Mouse (Mus musculus) myocyte (in vitro differentiated cells): ENCODE results near the gene Vwc2l. TPM values are rescaled to one million over a fixed set of nuclear protein-coding genes. Genes with fewer than 3 reads are reported as not detected.

Experiments used
- H3K27me3 ChIP-seq: one replicate; pipeline ENCODE4 v1.6.1; 2011; ENCODE audit not compliant: control insufficient read depth, insufficient read depth, insufficient read length
- H3K36me3 ChIP-seq: one replicate; pipeline ENCODE4 v1.6.1; 2011; ENCODE audit not compliant: control insufficient read depth, insufficient read depth
- H3K4me2 ChIP-seq: one replicate; pipeline ENCODE4 v1.6.1; 2011; ENCODE audit warnings: low read depth, control low read depth
- H3K4me3 ChIP-seq: one replicate; pipeline ENCODE4 v1.5.1; 2011; ENCODE audit warnings: mild to moderate bottlenecking, control low read depth, moderate library complexity
- H3K79me2 ChIP-seq: one replicate; pipeline ENCODE4 v1.6.1; 2011; ENCODE audit not compliant: control insufficient read depth, insufficient read depth
- H3ac ChIP-seq: one replicate; pipeline ENCODE4 v1.6.1; 2011; ENCODE audit not compliant: control insufficient read depth, insufficient read length
- CEBPB ChIP-seq: IDR thresholded peaks from 2 replicates; pipeline ENCODE4 v1.6.1; 2011; ENCODE audit warnings: mild to moderate bottlenecking, moderate library complexity; ENCODE audit not compliant: poor library complexity, insufficient read depth, severe bottlenecking
- E2F4 ChIP-seq: IDR thresholded peaks from one replicate; pipeline ENCODE4 v1.6.1; 2011; ENCODE audit warnings: mild to moderate bottlenecking, control low read depth, moderate library complexity; ENCODE audit not compliant: insufficient read depth
- MAX ChIP-seq: IDR thresholded peaks from one replicate; pipeline ENCODE4 v1.6.1; 2011; ENCODE audit warnings: low read depth, mild to moderate bottlenecking, control low read depth
- MYOD1 ChIP-seq, 3 experiments: IDR thresholded peaks; one replicate each; pipeline ENCODE4 v1.6.1; 2011; ENCODE audit warnings: control low read depth in 2 of 3, low read depth in 2 of 3, mild to moderate bottlenecking in 2 of 3, moderate library complexity in 1 of 3; ENCODE audit not compliant: insufficient read length in 2 of 3, control insufficient read depth in 1 of 3
- MYOG ChIP-seq, 3 experiments: IDR thresholded peaks; one replicate each; pipeline ENCODE4 v1.6.1; 2011; ENCODE audit warnings: control low read depth in 2 of 3, low read depth in 2 of 3, mild to moderate bottlenecking in 2 of 3; ENCODE audit not compliant: insufficient read length in 2 of 3, control insufficient read depth in 1 of 3, insufficient read depth in 1 of 3
- POLR2A ChIP-seq: IDR thresholded peaks from one replicate; pipeline ENCODE4 v1.6.1; 2011; ENCODE audit warnings: low read depth, mild to moderate bottlenecking, control low read depth, moderate library complexity; ENCODE audit not compliant: insufficient read length
- POLR2AphosphoS2 ChIP-seq: IDR thresholded peaks from one replicate; pipeline ENCODE4 v1.6.1; 2011; ENCODE audit warnings: low read depth, control low read depth; ENCODE audit not compliant: insufficient read length
- REST ChIP-seq: IDR thresholded peaks from one replicate; pipeline ENCODE4 v1.6.1; 2011; ENCODE audit warnings: mild to moderate bottlenecking, control low read depth, moderate library complexity; ENCODE audit not compliant: insufficient read depth, insufficient read length
- SRF ChIP-seq: IDR thresholded peaks from one replicate; pipeline ENCODE4 v1.6.1; 2011; ENCODE audit warnings: low read depth; ENCODE audit not compliant: control insufficient read depth, insufficient read length
- TCF12 ChIP-seq: IDR thresholded peaks from one replicate; pipeline ENCODE4 v1.6.1; 2011; ENCODE audit warnings: mild to moderate bottlenecking, control low read depth; ENCODE audit not compliant: poor library complexity, insufficient read depth, severe bottlenecking
- TCF3 ChIP-seq: IDR thresholded peaks from one replicate; pipeline ENCODE4 v1.6.1; 2011; ENCODE audit warnings: low read depth, control low read depth; ENCODE audit not compliant: insufficient read length
- USF1 ChIP-seq: IDR thresholded peaks from one replicate; pipeline ENCODE4 v1.6.1; 2011; ENCODE audit warnings: low read depth, mild to moderate bottlenecking, control low read depth, moderate library complexity
- polyA plus RNA-seq: library from polyadenylated mRNA; unstranded; fragments of >200 nt; fragmentation: generic; extraction: Trizol; gene quantifications from one replicate; pipeline ENCODE4 v1.2.1, GENCODE M21; 2012; ENCODE audit warnings: missing spikeins

Vwc2l gene
- not detected for polyA plus RNA-seq

- Histone ChIP-seq H3K4me3 (no peak within 1 kb of the TSS), H3K27me3 (no peaks in the 10 kb centered on the region)
- no peak for TF ChIP-seq TCF12
- peak in 2 of 3 experiments; percentile 34 to 68 for TF ChIP-seq MYOG (IDR thresholded peaks at IDR 0.05; ENCODE audit: control insufficient read depth in 1 of 3, insufficient read depth in 1 of 3, insufficient read length in 2 of 3, low read depth in 2 of 3)
- TF ChIP-seq CEBPB: no peak
- TF ChIP-seq TCF3: no peak
- no peak for TF ChIP-seq SRF
- no peak for TF ChIP-seq USF1
- TF ChIP-seq POLR2A: no peak
- peak in 2 of 3 experiments; percentile 32 to 39 for TF ChIP-seq MYOD1 (IDR thresholded peaks at IDR 0.05; ENCODE audit: control insufficient read depth in 1 of 3, insufficient read length in 2 of 3, low read depth in 2 of 3)
- TF ChIP-seq E2F4: no peak
- peak; percentile 99 for TF ChIP-seq REST
- no peak for TF ChIP-seq MAX
- no peak for TF ChIP-seq POLR2AphosphoS2
Observed at GRCm38 (mm10) chr1:70725655-70726066, at the start of gene Vwc2l. Vwc2l (plus strand) TSS chr1:70725715.

GRCm38 (mm10) chr1:70692529-70692928 lies 33.0 kb upstream of the Vwc2l start:
- Histone ChIP-seq H3K4me2 (no peak overlapping the region), H3K36me3 (no peaks in the 10 kb centered on the region), H3K79me2 (no peaks in the 10 kb centered on the region), H3ac (no peak overlapping the region), H3K4me3 (no peak overlapping the region), H3K27me3 (no peaks in the 10 kb centered on the region)
- TF ChIP-seq REST: no peak
- TF ChIP-seq MYOG (IDR thresholded peaks at IDR 0.05; ENCODE audit: control insufficient read depth in 1 of 3, insufficient read depth in 1 of 3, insufficient read length in 2 of 3, low read depth in 2 of 3): no peak
- no peak for TF ChIP-seq TCF3
- no peak for TF ChIP-seq MYOD1 (IDR thresholded peaks at IDR 0.05; ENCODE audit: control insufficient read depth in 1 of 3, insufficient read length in 2 of 3, low read depth in 2 of 3)
- TF ChIP-seq TCF12: no peak
- no peak for TF ChIP-seq POLR2A
- TF ChIP-seq MAX: no peak
- TF ChIP-seq USF1: no peak
- TF ChIP-seq SRF: no peak
- TF ChIP-seq POLR2AphosphoS2: no peak
- TF ChIP-seq E2F4: no peak
- TF ChIP-seq CEBPB: no peak

More at GRCm38 (mm10) chr1:70725655-70726066, at the start of gene Vwc2l:
- Histone ChIP-seq H3K79me2 (no peaks in the 10 kb centered on the region), H3K4me2 (no peak within 1 kb of the TSS), H3ac (no peak within 1 kb of the TSS), H3K36me3 (no peaks in the 10 kb centered on the region)

- no peak overlapping the region for H3K4me2 ChIP-seq
- H3K36me3 ChIP-seq: no peaks in the 10 kb centered on the region
Observed at GRCm38 (mm10) chr1:70700270-70700669, 25.2 kb upstream of the Vwc2l start.

GRCm38 (mm10) chr1:70703934-70704333 lies 21.6 kb upstream of the Vwc2l start:
- no peaks in the 10 kb centered on the region for H3K27me3 ChIP-seq
- no peak overlapping the region for H3K4me3 ChIP-seq
- no peaks in the 10 kb centered on the region for H3K79me2 ChIP-seq
- no peak overlapping the region for H3K4me2 ChIP-seq
- TF ChIP-seq USF1 (no peak), MYOG (IDR thresholded peaks at IDR 0.05; ENCODE audit: control insufficient read depth in 1 of 3, insufficient read depth in 1 of 3, insufficient read length in 2 of 3, low read depth in 2 of 3) (no peak), MYOD1 (IDR thresholded peaks at IDR 0.05; ENCODE audit: control insufficient read depth in 1 of 3, insufficient read length in 2 of 3, low read depth in 2 of 3) (no peak), REST (no peak), SRF (no peak), TCF3 (no peak), POLR2AphosphoS2 (no peak), E2F4 (no peak), POLR2A (no peak), TCF12 (no peak), CEBPB (no peak)
- no peaks in the 10 kb centered on the region for H3K36me3 ChIP-seq
- no peak overlapping the region for H3ac ChIP-seq

More at GRCm38 (mm10) chr1:70700270-70700669, 25.2 kb upstream of the Vwc2l start:
- H3K79me2 ChIP-seq: no peaks in the 10 kb centered on the region
- TF ChIP-seq TCF12 (no peak), MAX (no peak), POLR2AphosphoS2 (no peak), POLR2A (no peak), CEBPB (no peak), E2F4 (no peak), USF1 (no peak), MYOD1 (IDR thresholded peaks at IDR 0.05; ENCODE audit: control insufficient read depth in 1 of 3, insufficient read length in 2 of 3, low read depth in 2 of 3) (no peak), SRF (no peak), MYOG (IDR thresholded peaks at IDR 0.05; ENCODE audit: control insufficient read depth in 1 of 3, insufficient read depth in 1 of 3, insufficient read length in 2 of 3, low read depth in 2 of 3) (no peak), TCF3 (no peak), REST (no peak)
- no peak overlapping the region for H3K4me3 ChIP-seq
- no peaks in the 10 kb centered on the region for H3K27me3 ChIP-seq
- H3ac ChIP-seq: no peak overlapping the region
